Mouse (Mus musculus) G1E (cell line): Measurements from ENCODE around the gene Lrrn4cl.

Source experiments
- CTCF ChIP-seq: IDR thresholded peaks from 2 replicates; pipeline ENCODE4 v1.5.1; 2012; ENCODE audit warnings: low read depth, low read length, inconsistent platforms, mixed read lengths
- GATA1 ChIP-seq: IDR thresholded peaks from 2 replicates; pipeline ENCODE4 v1.6.1; 2012; ENCODE audit warnings: borderline replicate concordance, low read length, inconsistent platforms, mixed read lengths
- POLR2AphosphoS5 ChIP-seq: IDR thresholded peaks from 2 replicates; pipeline ENCODE4 v1.6.1; 2012; ENCODE audit warnings: low read depth, low read length, inconsistent platforms; ENCODE audit not compliant: insufficient replicate concordance
- TAL1 ChIP-seq: conservative IDR thresholded peaks from 2 replicates; pipeline ENCODE4 v1.6.1; 2012; ENCODE audit warnings: low read depth, low read length, inconsistent platforms, mixed read lengths

DNA sequence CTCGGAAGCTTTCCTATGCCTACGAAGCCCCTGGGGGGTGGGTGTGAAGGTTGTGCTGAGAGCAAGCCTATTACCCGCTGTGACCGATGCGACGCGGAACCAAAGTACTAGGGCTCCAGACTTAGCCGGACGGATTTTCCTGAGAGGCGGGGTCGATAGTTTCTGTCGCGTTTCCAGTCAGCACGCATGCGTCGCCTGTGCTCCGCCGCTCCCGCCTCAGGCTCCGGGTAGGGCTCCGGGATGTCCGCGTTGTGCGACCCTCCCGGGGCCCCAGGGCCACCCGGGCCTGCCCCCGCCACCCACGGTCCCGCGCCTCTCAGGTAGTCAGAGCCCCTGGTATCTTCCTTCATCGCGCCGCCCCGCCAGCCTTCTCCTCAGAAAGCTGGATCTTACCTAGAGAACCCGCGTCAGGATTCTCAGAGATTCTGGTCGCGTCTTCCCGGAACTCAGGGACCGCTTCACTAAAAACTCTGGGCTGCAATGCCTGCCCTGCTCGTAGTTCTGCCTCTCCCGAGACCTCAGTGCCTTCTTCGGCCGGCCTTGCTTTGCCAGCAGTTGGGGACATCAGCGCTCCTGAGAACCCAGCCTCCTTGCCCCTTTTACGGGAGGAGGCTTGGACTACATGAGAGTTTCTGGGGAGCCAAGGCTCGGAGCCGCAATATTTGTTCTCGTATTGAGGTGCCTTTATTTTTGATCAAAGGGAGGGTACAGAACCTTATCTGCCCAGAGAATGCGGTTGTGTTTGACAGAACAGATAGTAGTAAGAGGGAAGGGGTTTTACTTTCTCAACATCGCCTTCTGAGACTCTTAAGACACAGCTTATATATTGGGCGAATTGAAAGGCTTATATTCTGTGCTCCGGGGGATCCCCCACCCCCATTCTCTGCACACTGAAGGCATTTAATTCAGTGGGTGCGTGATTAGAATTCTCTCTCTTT is 42.5 kb downstream of the Lrrn4cl start, which contains the start of gene Ints5:
- TF ChIP-seq TAL1: no peak
- TF ChIP-seq CTCF: no peak
- no peak for TF ChIP-seq POLR2AphosphoS5
- TF ChIP-seq GATA1: no peak
